Mouse (Mus musculus) testis, postnatal 10 days (tissue): Measurements from ENCODE around the gene Tep1.
A peak's percentile ranks its signal among the peaks of the same experiment; 100 is the strongest.
"Not testable (repeated sequence)": the region's sequence is repeated elsewhere in the genome, so short reads cannot be mapped to it uniquely, and the experiment has no call there.

Source experiments
- DNase-seq: peaks from one replicate; pipeline ENCODE4 v3.0.0; 2021; ENCODE audit warnings: low spot score

The Tep1 gene

GRCm38 (mm10) chr14:50868211-50868610 is 2.1 kb downstream of the Tep1 start:
- no peak for DNase-seq

GRCm38 (mm10) chr14:50866966-50867365 is 3.4 kb downstream of the Tep1 start:
- DNase-seq = no peak

- DNase-seq = not testable (repeated sequence)
Measured at GRCm38 (mm10) chr14:50865005-50865404, 5.4 kb downstream of the Tep1 start.

GRCm38 (mm10) chr14:50862641-50863040 is 7.7 kb downstream of the Tep1 start:
- DNase-seq = no peak

GRCm38 (mm10) chr14:50855788-50856187 is 14.6 kb downstream of the Tep1 start:
- DNase-seq = no peak

- peak; percentile 71 for DNase-seq
Measured at GRCm38 (mm10) chr14:50837236-50837635, 33.1 kb downstream of the Tep1 start.

- no peak for DNase-seq
Measured at GRCm38 (mm10) chr14:50834435-50834834, 35.9 kb downstream of the Tep1 start.

- DNase-seq = no peak
Measured at GRCm38 (mm10) chr14:50833964-50834363, 36.4 kb downstream of the Tep1 start.

- no peak for DNase-seq
Measured at GRCm38 (mm10) chr14:50829878-50830277, 40.5 kb downstream of the Tep1 start.

- no peak for DNase-seq
Measured at GRCm38 (mm10) chr14:50826579-50826978, 43.8 kb downstream of the Tep1 start.

GRCm38 (mm10) chr14:50824219-50824618 is 46.1 kb downstream of the Tep1 start:
- DNase-seq = no peak

GRCm38 (mm10) chr14:50823240-50823639 is 47.1 kb downstream of the Tep1 start:
- no peak for DNase-seq

- no peak for DNase-seq
Measured at GRCm38 (mm10) chr14:50813060-50813459, 57.3 kb downstream of the Tep1 start.

GRCm38 (mm10) chr14:50807487-50808072 is 62.8 kb downstream of the Tep1 start, which contains the start of the genes Ccnb1ip1 and Parp2:
TSS of gene Ccnb1ip1 (minus strand) at chr14:50807732.
TSS of gene Parp2 (plus strand) at chr14:50807841.
- DNase-seq = peak; percentile 94

GRCm38 (mm10) chr14:50806469-50806868 is 63.9 kb downstream of the Tep1 start:
- not testable (repeated sequence) for DNase-seq

GRCm38 (mm10) chr14:50804683-50805082 is 65.7 kb downstream of the Tep1 start:
- no peak for DNase-seq

GRCm38 (mm10) chr14:50802843-50803562 is 67.4 kb downstream of the Tep1 start:
- DNase-seq = no peak

GRCm38 (mm10) chr14:50802441-50802840 is 67.9 kb downstream of the Tep1 start:
- DNase-seq = no peak

- DNase-seq = no peak
Measured at GRCm38 (mm10) chr14:50799502-50800259, 70.7 kb downstream of the Tep1 start.

- no peak for DNase-seq
Measured at GRCm38 (mm10) chr14:50798512-50798911, 71.8 kb downstream of the Tep1 start.

- no peak for DNase-seq
Measured at GRCm38 (mm10) chr14:50796464-50796863, 73.9 kb downstream of the Tep1 start.

- no peak for DNase-seq
Measured at GRCm38 (mm10) chr14:50795965-50796364, 74.4 kb downstream of the Tep1 start.
